Mouse (Mus musculus) kidney, adult 2 months (tissue): ENCODE data around the gene Astn1.

Experiments used
- CTCF ChIP-seq: fragments of 200-500 bp; conservative IDR thresholded peaks from 2 replicates; pipeline ENCODE4 v1.5.1; 2011; ENCODE audit warnings: low read depth, mild to moderate bottlenecking, control low read depth, low read length, moderate library complexity, mixed read lengths; ENCODE audit not compliant: insufficient read depth, insufficient read length
- POLR2A ChIP-seq: fragments of 200-500 bp; IDR thresholded peaks from one replicate; pipeline ENCODE4 v1.6.1; 2011; ENCODE audit warnings: low read depth, low read length, control low read depth

GRCm38 (mm10) chr1:158400898-158401297 is 38.8 kb downstream of the Astn1 start:
- TF ChIP-seq CTCF (no peak), POLR2A (no peak)
